ENCODE assay signal across 7 mouse cellular contexts in genomic region chr7:140903212-140903611, GRCm38 (mm10). TPM values are rescaled to one million over a fixed set of nuclear protein-coding genes. Genes with fewer than 3 reads are reported as not detected.
DNase-seq lines count a peak whose midpoint lies in the region; ATAC-seq and TF ChIP-seq lines count a peak whose summit lies in the region.

No protein-coding gene starts in this region.

- H3K27me3 ChIP-seq in kidney, adult 2 months (replicated peaks; ENCODE audit: control insufficient read depth, insufficient read depth, low read length) = no peaks in the 10 kb centered on the region
- H3K27me3 ChIP-seq in limb, embryonic 13.5 days = no peaks in the 10 kb centered on the region
- no peaks in the 10 kb centered on the region for H3K27me3 ChIP-seq in midbrain, embryonic 16.5 days (ENCODE audit: control insufficient read depth, insufficient read depth, low read depth, low read length)

- no peak overlapping the region for H3K4me2 ChIP-seq in limb, embryonic 13.5 days (replicated peaks)
- no peak overlapping the region for H3K4me2 ChIP-seq in midbrain, embryonic 16.5 days (ENCODE audit: low read length)

- H3K27ac ChIP-seq in kidney, adult 2 months (ENCODE audit: insufficient read depth, low read depth, low read length) = no peak overlapping the region
- no peak overlapping the region for H3K27ac ChIP-seq in limb, embryonic 13.5 days
- H3K27ac ChIP-seq in midbrain, embryonic 16.5 days (ENCODE audit: low read length) = no peak overlapping the region

- peak; percentile 78 for DNase-seq in adipocyte (ENCODE audit: low spot score)
- peak; percentile 88 to 90 for DNase-seq in cerebellum, postnatal 25 days
- peak; percentile 87 for DNase-seq in gastrocnemius, postnatal 10 days
- peak; percentile 86 for DNase-seq in kidney, adult 2 months
- peak; percentile 76 to 86 for DNase-seq in spleen, postnatal 10 days (ENCODE audit: low spot score in 2 of 2)

- peak; percentile 49; the same call in 1 of the 2 replicates for ATAC-seq in limb, embryonic 13.5 days (ENCODE audit: low FRiP score, low read depth)
- ATAC-seq in midbrain, embryonic 16.5 days = peak; percentile 51; the same call in 1 of the 2 replicates

- no peak overlapping the region for H3K4me3 ChIP-seq in kidney, adult 2 months (ENCODE audit: insufficient read depth, low read depth, low read length)
- H3K4me3 ChIP-seq in limb, embryonic 13.5 days = no peak overlapping the region
- no peak overlapping the region for H3K4me3 ChIP-seq in midbrain, embryonic 16.5 days (ENCODE audit: low read depth, low read length)

- TF ChIP-seq CTCF in kidney, adult 2 months (conservative IDR thresholded peaks at IDR 0.05; ENCODE audit: insufficient read depth, insufficient read length, low read depth, low read length) = peak; percentile 86

- WGBS in kidney, adult 2 months = 24% methylated on average over 13 of the region's 13 CpGs
- WGBS in limb, embryonic 13.5 days = 25% methylated on average over 13 of the region's 13 CpGs
- 22% methylated on average over 13 of the region's 13 CpGs for WGBS in midbrain, embryonic 16.5 days

- no peaks in the 10 kb centered on the region for H3K36me3 ChIP-seq in kidney, adult 2 months (ENCODE audit: control insufficient read depth, insufficient read depth, low read length)
- peaks cover 13% of the 10 kb centered on the region for H3K36me3 ChIP-seq in limb, embryonic 13.5 days
- peaks cover 11% of the 10 kb centered on the region for H3K36me3 ChIP-seq in midbrain, embryonic 16.5 days (ENCODE audit: control insufficient read depth, insufficient read depth, low read length)

- H3K9me3 ChIP-seq in limb, embryonic 13.5 days = no peaks in the 10 kb centered on the region
- no peaks in the 10 kb centered on the region for H3K9me3 ChIP-seq in midbrain, embryonic 16.5 days (replicated peaks; ENCODE audit: control insufficient read depth, low read length, poor library complexity, severe bottlenecking)

- H3K4me1 ChIP-seq in kidney, adult 2 months (ENCODE audit: control insufficient read depth, insufficient read depth, low read length) = peaks cover 2% of the 10 kb centered on the region; the same call in 1 of the 2 replicates
- peaks cover 10% of the 10 kb centered on the region; the same call in 1 of the 2 replicates for H3K4me1 ChIP-seq in limb, embryonic 13.5 days
- H3K4me1 ChIP-seq in midbrain, embryonic 16.5 days (ENCODE audit: control insufficient read depth, insufficient read depth, low read length) = no peaks in the 10 kb centered on the region

- peak overlapping the region; percentile 53; the same call in 1 of the 2 replicates for H3K9ac ChIP-seq in limb, embryonic 13.5 days
- no peak overlapping the region for H3K9ac ChIP-seq in midbrain, embryonic 16.5 days (ENCODE audit: low read depth, low read length)

- no peak for TF ChIP-seq POLR2A in kidney, adult 2 months (IDR thresholded peaks at IDR 0.05; ENCODE audit: low read depth, low read length)

RNA-seq across cellular contexts. Expression of gene Cox8b, which starts 3.0 kb away (rescaled TPM):
- total RNA-seq in gastrocnemius, postnatal 10 days (2021) = 1,000 to 10,000 TPM in 1 of 2 experiments, 100 to 1,000 TPM in 1; 998 to 1,003 TPM
- polyA plus RNA-seq in kidney, adult 2 months (2012; rRNA removed) = 111 and 188 TPM in 2 replicates
- 9.3 and 10.0 TPM in 2 replicates for polyA plus RNA-seq in limb, embryonic 13.5 days (2015; fragmentation: Nextera tagmentation; extraction: Ambion mirVana)
- not detected in 2 replicates for polyA plus RNA-seq in midbrain, embryonic 16.5 days (2015; fragmentation: Nextera tagmentation; extraction: Ambion mirVana)

RNA-seq across cellular contexts. Expression of gene Nlrp6, which starts 17.5 kb away (rescaled TPM):
- not detected for total RNA-seq in gastrocnemius, postnatal 10 days (2021)
- 56.6 and 70.7 TPM in 2 replicates for polyA plus RNA-seq in kidney, adult 2 months (2012; rRNA removed)
- polyA plus RNA-seq in limb, embryonic 13.5 days (2015; fragmentation: Nextera tagmentation; extraction: Ambion mirVana) = 0.05 and 0.06 TPM in 2 replicates
- 0.58 and 0.81 TPM in 2 replicates for polyA plus RNA-seq in midbrain, embryonic 16.5 days (2015; fragmentation: Nextera tagmentation; extraction: Ambion mirVana)

RNA-seq across cellular contexts. Expression of gene Sirt3, which starts 21.1 kb away (rescaled TPM):
- 10 to 100 TPM; 16.3 to 19.1 TPM for total RNA-seq in gastrocnemius, postnatal 10 days (2021)
- 155 and 168 TPM in 2 replicates for polyA plus RNA-seq in kidney, adult 2 months (2012; rRNA removed)
- polyA plus RNA-seq in limb, embryonic 13.5 days (2015; fragmentation: Nextera tagmentation; extraction: Ambion mirVana) = 29.6 and 30.1 TPM in 2 replicates
- polyA plus RNA-seq in midbrain, embryonic 16.5 days (2015; fragmentation: Nextera tagmentation; extraction: Ambion mirVana) = 49.1 and 58.2 TPM in 2 replicates

RNA-seq across cellular contexts. Expression of gene Psmd13, which starts 21.4 kb away (rescaled TPM):
- total RNA-seq in gastrocnemius, postnatal 10 days (2021) = 100 to 1,000 TPM; 104 to 105 TPM
- 66.8 and 75.2 TPM in 2 replicates for polyA plus RNA-seq in kidney, adult 2 months (2012; rRNA removed)
- 251 and 252 TPM in 2 replicates for polyA plus RNA-seq in limb, embryonic 13.5 days (2015; fragmentation: Nextera tagmentation; extraction: Ambion mirVana)
- 260 and 268 TPM in 2 replicates for polyA plus RNA-seq in midbrain, embryonic 16.5 days (2015; fragmentation: Nextera tagmentation; extraction: Ambion mirVana)

RNA-seq across cellular contexts. Expression of gene Pgghg, which starts 38.0 kb away (rescaled TPM):
- 10 to 100 TPM in 1 of 2 experiments, 1 to 10 TPM in 1; 7.6 to 13.1 TPM for total RNA-seq in gastrocnemius, postnatal 10 days (2021)
- 58.0 and 71.2 TPM in 2 replicates for polyA plus RNA-seq in kidney, adult 2 months (2012; rRNA removed)
- polyA plus RNA-seq in limb, embryonic 13.5 days (2015; fragmentation: Nextera tagmentation; extraction: Ambion mirVana) = 25.9 and 28.0 TPM in 2 replicates
- polyA plus RNA-seq in midbrain, embryonic 16.5 days (2015; fragmentation: Nextera tagmentation; extraction: Ambion mirVana) = 5.4 and 6.3 TPM in 2 replicates

Comparison
In these comparisons a context has a peak if more than half of its experiments do, and no peak if none do; other contexts are left out.
1. RNA of gene Cox8b, which starts 3.0 kb away (polyA plus RNA-seq): 111 to 188 TPM in kidney, adult 2 months; 9.3 to 10.0 TPM in limb, embryonic 13.5 days and not detected in midbrain, embryonic 16.5 days; every median in the first group is over 10 times any median in the second.
2. RNA of gene Nlrp6, which starts 17.5 kb away (polyA plus RNA-seq): 56.6 to 70.7 TPM in kidney, adult 2 months; 0.58 to 0.81 TPM in midbrain, embryonic 16.5 days and 0.05 to 0.06 TPM in limb, embryonic 13.5 days; every median in the first group is over 10 times any median in the second.
3. Peak in every context shown above with its lines, with median percentiles within 50 percentile points of each other: DNase-seq.